Mouse (Mus musculus) MEL (cell line): ENCODE data around the gene Helz2. TPM values are rescaled to one million over a fixed set of nuclear protein-coding genes. Genes with fewer than 3 reads are reported as not detected.

ENCODE experiments used
- DNase-seq: peaks from one replicate; pipeline ENCODE4 v3.0.0; 2011; ENCODE audit warnings: low read depth, low spot score
- H3K27ac ChIP-seq: 2 replicates; pipeline ENCODE4 v1.5.1; 2012; ENCODE audit warnings: low read depth, mild to moderate bottlenecking, control low read depth, low read length, moderate library complexity; ENCODE audit not compliant: control insufficient read depth
- H3K27me3 ChIP-seq, 2 experiments: fragments of 150-350 bp in 1 of 2; sonication (generic) in 1 of 2; 2 replicates each; pipeline ENCODE4 v1.6.1; 2012; ENCODE audit warnings: low read length in 2 of 2, mild to moderate bottlenecking in 2 of 2, improper control_type of control experiment in 1 of 2, moderate library complexity in 1 of 2; ENCODE audit not compliant: insufficient read depth in 2 of 2, control insufficient read depth in 1 of 2
- H3K36me3 ChIP-seq, 2 experiments: 2 replicates each; pipeline ENCODE4 v1.6.1; 2012 to 2014; ENCODE audit warnings: low read length in 2 of 2, improper control_type of control experiment in 1 of 2, inconsistent platforms in 1 of 2, mild to moderate bottlenecking in 1 of 2; ENCODE audit not compliant: insufficient read depth in 2 of 2, control insufficient read depth in 1 of 2
- H3K4me1 ChIP-seq, 2 experiments: fragments of 150-350 bp in 1 of 2; sonication (generic) in 1 of 2; 2 replicates each; pipeline ENCODE4 v1.6.1; 2012; ENCODE audit warnings: low read length in 2 of 2, improper control_type of control experiment in 1 of 2, mild to moderate bottlenecking in 1 of 2; ENCODE audit not compliant: insufficient read depth in 2 of 2, control insufficient read depth in 1 of 2
- H3K4me3 ChIP-seq, 2 experiments: fragments of 150-350 bp in 1 of 2; sonication (generic) in 1 of 2; 2 replicates each; pipeline ENCODE4 v1.5.1; 2012; ENCODE audit warnings: low read depth in 2 of 2, low read length in 2 of 2, mild to moderate bottlenecking in 2 of 2, moderate library complexity in 2 of 2, control low read depth in 1 of 2, improper control_type of control experiment in 1 of 2; ENCODE audit not compliant: control insufficient read depth in 1 of 2, insufficient read depth in 1 of 2
- H3K79me2 ChIP-seq: 2 replicates; pipeline ENCODE4 v1.6.1; 2012; ENCODE audit warnings: mild to moderate bottlenecking, low read length, moderate library complexity; ENCODE audit not compliant: control insufficient read depth, poor library complexity, insufficient read depth
- H3K9ac ChIP-seq: 2 replicates; pipeline ENCODE4 v1.6.1; 2012; ENCODE audit warnings: low read depth, mild to moderate bottlenecking, control low read depth, low read length, moderate library complexity; ENCODE audit not compliant: control insufficient read depth, poor library complexity, severe bottlenecking
- H3K9me3 ChIP-seq: fragments of 150-350 bp; sonication (generic); replicated peaks from 2 replicates; pipeline ENCODE4 v1.6.1; 2012; ENCODE audit warnings: mild to moderate bottlenecking, low read length, improper control_type of control experiment, moderate library complexity; ENCODE audit not compliant: insufficient read depth
- CHD1 ChIP-seq: IDR thresholded peaks from 2 replicates; pipeline ENCODE4 v1.6.1; 2012; ENCODE audit warnings: low read depth, mild to moderate bottlenecking, inconsistent platforms, low read length, improper control_type of control experiment
- CHD2 ChIP-seq: IDR thresholded peaks from 2 replicates; pipeline ENCODE4 v1.6.1; 2011; ENCODE audit warnings: low read length, improper control_type of control experiment
- E2F4 ChIP-seq: IDR thresholded peaks from 2 replicates; pipeline ENCODE4 v1.6.1; 2011; ENCODE audit warnings: low read depth, low read length, improper control_type of control experiment, borderline replicate concordance
- ELF1 ChIP-seq: IDR thresholded peaks from 2 replicates; pipeline ENCODE4 v1.6.1; 2014; ENCODE audit warnings: low read depth, mild to moderate bottlenecking, inconsistent platforms, low read length, improper control_type of control experiment, moderate library complexity
- ETS1 ChIP-seq: IDR thresholded peaks from 2 replicates; pipeline ENCODE4 v1.6.1; 2012; ENCODE audit warnings: low read depth, mild to moderate bottlenecking, inconsistent platforms, low read length, improper control_type of control experiment, moderate library complexity
- GABPA ChIP-seq: IDR thresholded peaks from 2 replicates; pipeline ENCODE4 v1.6.1; 2012; ENCODE audit warnings: low read depth, mild to moderate bottlenecking, inconsistent platforms, low read length, improper control_type of control experiment, moderate library complexity
- HCFC1 ChIP-seq: IDR thresholded peaks from 2 replicates; pipeline ENCODE4 v1.6.1; 2012; ENCODE audit warnings: low read depth, mild to moderate bottlenecking, inconsistent platforms, low read length, improper control_type of control experiment, moderate library complexity
- KAT2A ChIP-seq: conservative IDR thresholded peaks from 2 replicates; pipeline ENCODE4 v1.6.1; 2012; ENCODE audit warnings: low read depth, low read length, improper control_type of control experiment, inconsistent platforms
- MAFK ChIP-seq: IDR thresholded peaks from 2 replicates; pipeline ENCODE4 v1.6.1; 2011; ENCODE audit warnings: low read depth, mild to moderate bottlenecking, low read length, improper control_type of control experiment, borderline replicate concordance
- MAZ ChIP-seq: IDR thresholded peaks from 2 replicates; pipeline ENCODE4 v1.6.1; 2012; ENCODE audit warnings: low read depth, mild to moderate bottlenecking, inconsistent platforms, low read length, improper control_type of control experiment
- MXI1 ChIP-seq: IDR thresholded peaks from 2 replicates; pipeline ENCODE4 v1.6.1; 2011; ENCODE audit warnings: mild to moderate bottlenecking, low read depth, low read length, improper control_type of control experiment
- MYB ChIP-seq: IDR thresholded peaks from 2 replicates; pipeline ENCODE4 v1.6.1; 2011; ENCODE audit warnings: mild to moderate bottlenecking, low read depth, low read length, improper control_type of control experiment
- MYC ChIP-seq: IDR thresholded peaks from 2 replicates; pipeline ENCODE4 v1.6.1; 2011; ENCODE audit warnings: low read depth, mild to moderate bottlenecking, low read length, improper control_type of control experiment, moderate library complexity
- NELFE ChIP-seq: IDR thresholded peaks from 2 replicates; pipeline ENCODE4 v1.6.1; 2011; ENCODE audit warnings: low read depth, low read length, improper control_type of control experiment
- NRF1 ChIP-seq: IDR thresholded peaks from 2 replicates; pipeline ENCODE4 v1.6.1; 2014; ENCODE audit warnings: low read depth, mild to moderate bottlenecking, inconsistent platforms, low read length, improper control_type of control experiment, moderate library complexity; ENCODE audit not compliant: poor library complexity, insufficient read depth, severe bottlenecking
- POLR2A ChIP-seq, 2 experiments: IDR thresholded peaks; 2 replicates each; pipeline ENCODE4 v1.6.1; 2011 to 2012; ENCODE audit warnings: low read length in 2 of 2, mild to moderate bottlenecking in 2 of 2, control low read depth in 1 of 2, improper control_type of control experiment in 1 of 2, low read depth in 1 of 2, moderate library complexity in 1 of 2; ENCODE audit not compliant: control insufficient read depth in 1 of 2, insufficient read depth in 1 of 2, poor library complexity in 1 of 2
- POLR2AphosphoS2 ChIP-seq: IDR thresholded peaks from 2 replicates; pipeline ENCODE4 v1.6.1; 2011; ENCODE audit warnings: low read length, improper control_type of control experiment
- RAD21 ChIP-seq: IDR thresholded peaks from 2 replicates; pipeline ENCODE4 v1.6.1; 2011; ENCODE audit warnings: mild to moderate bottlenecking, low read depth, low read length, improper control_type of control experiment
- SIN3A ChIP-seq: IDR thresholded peaks from 2 replicates; pipeline ENCODE4 v1.6.1; 2012; ENCODE audit warnings: low read length, improper control_type of control experiment, inconsistent platforms
- SMC3 ChIP-seq: IDR thresholded peaks from 2 replicates; pipeline ENCODE4 v1.6.1; 2011; ENCODE audit warnings: low read depth, low read length, improper control_type of control experiment
- TBP ChIP-seq: IDR thresholded peaks from 2 replicates; pipeline ENCODE4 v1.8.0; 2011; ENCODE audit warnings: low read depth, low read length, improper control_type of control experiment
- TCF12 ChIP-seq: IDR thresholded peaks from 2 replicates; pipeline ENCODE4 v1.6.1; 2014; ENCODE audit warnings: low read depth, mild to moderate bottlenecking, inconsistent platforms, low read length, improper control_type of control experiment, moderate library complexity
- UBTF ChIP-seq: IDR thresholded peaks from 2 replicates; pipeline ENCODE4 v1.6.1; 2012; ENCODE audit warnings: low read depth, mild to moderate bottlenecking, inconsistent platforms, low read length, improper control_type of control experiment, moderate library complexity, borderline replicate concordance; ENCODE audit not compliant: insufficient read depth
- USF1 ChIP-seq: IDR thresholded peaks from 2 replicates; pipeline ENCODE4 v1.6.1; 2014; ENCODE audit warnings: low read depth, mild to moderate bottlenecking, inconsistent platforms, low read length, improper control_type of control experiment, moderate library complexity
- USF2 ChIP-seq, 2 experiments: IDR thresholded peaks; 2 replicates each; pipeline ENCODE4 v1.6.1; 2011 to 2012; ENCODE audit warnings: improper control_type of control experiment in 2 of 2, low read length in 2 of 2, borderline replicate concordance in 1 of 2, inconsistent platforms in 1 of 2, low read depth in 1 of 2, mild to moderate bottlenecking in 1 of 2; ENCODE audit not compliant: insufficient read depth in 1 of 2
- ZC3H11A ChIP-seq: IDR thresholded peaks from 2 replicates; pipeline ENCODE4 v1.6.1; 2012; ENCODE audit warnings: low read depth, mild to moderate bottlenecking, inconsistent platforms, low read length, improper control_type of control experiment
- ZNF384 ChIP-seq: IDR thresholded peaks from 2 replicates; pipeline ENCODE4 v1.6.1; 2012; ENCODE audit warnings: low read depth, mild to moderate bottlenecking, inconsistent platforms, low read length, improper control_type of control experiment
- polyA plus RNA-seq, 2 experiments: library from polyadenylated mRNA; stranded (reverse) in 1 of 2; unstranded in 1 of 2; fragments of >175 nt in 1 of 2; fragments of >200 nt in 1 of 2; gene quantifications; 2 replicates each; pipeline versions ENCODE4 v1.2.1 to v1.2.4; 2012; ENCODE audit warnings: low replicate concordance in 2 of 2, low read depth in 1 of 2; ENCODE audit not compliant: insufficient read length in 2 of 2, insufficient read depth in 1 of 2, missing spikeins in 1 of 2
- total RNA-seq: library from RNA; depleted of rRNA; stranded (reverse); fragments of 300-350 nt; gene quantifications from 2 replicates; pipeline ENCODE4 v1.2.3, GENCODE M21; 2012

Gene Helz2
- total and polyA plus RNA-seq, 3 experiments: 6.2 to 12.0 TPM; not detected in 1

DNA sequence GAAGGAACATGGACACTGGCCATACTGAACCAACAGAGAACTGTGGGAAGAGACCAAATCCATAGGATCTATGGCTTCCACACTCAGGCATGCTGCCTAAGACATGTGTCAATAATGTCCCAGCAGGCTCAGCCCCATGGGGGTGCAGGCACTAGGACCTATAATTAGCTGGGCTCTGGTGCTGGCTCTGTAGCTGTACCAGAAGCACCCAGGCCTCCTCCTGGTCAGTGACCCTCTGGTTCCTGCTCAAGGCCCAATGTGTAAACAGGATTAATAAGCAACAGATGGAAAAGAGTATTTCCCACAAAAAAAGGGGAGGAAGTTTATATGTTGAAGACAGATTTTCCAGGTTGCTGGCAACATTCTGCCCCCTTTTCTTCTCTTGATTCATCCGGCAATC, 11.4 kb upstream of the Helz2 start:
- no peak for DNase-seq
- no peaks in the 10 kb centered on the region for H3K4me1 ChIP-seq
- H3K79me2 ChIP-seq: no peaks in the 10 kb centered on the region
- TF ChIP-seq HCFC1 (no peak), CHD2 (no peak), POLR2AphosphoS2 (no peak), TCF12 (no peak), KAT2A (no peak), ELF1 (no peak), GABPA (no peak), MAFK (no peak), SIN3A (no peak), NRF1 (no peak), MYB (no peak), ETS1 (no peak), MXI1 (no peak), NELFE (no peak), E2F4 (no peak), POLR2A (IDR thresholded peaks at IDR 0.05; ENCODE audit: control insufficient read depth in 1 of 2, insufficient read depth in 1 of 2, low read depth in 1 of 2, low read length in 2 of 2, poor library complexity in 1 of 2) (no peak)
- H3K9me3 ChIP-seq: no peaks in the 10 kb centered on the region
- H3K4me3 ChIP-seq: no peak overlapping the region
- H3K27ac ChIP-seq: no peak overlapping the region
- no peaks in the 10 kb centered on the region for H3K27me3 ChIP-seq
- H3K36me3 ChIP-seq: no peaks in the 10 kb centered on the region
- no peak overlapping the region for H3K9ac ChIP-seq

DNA sequence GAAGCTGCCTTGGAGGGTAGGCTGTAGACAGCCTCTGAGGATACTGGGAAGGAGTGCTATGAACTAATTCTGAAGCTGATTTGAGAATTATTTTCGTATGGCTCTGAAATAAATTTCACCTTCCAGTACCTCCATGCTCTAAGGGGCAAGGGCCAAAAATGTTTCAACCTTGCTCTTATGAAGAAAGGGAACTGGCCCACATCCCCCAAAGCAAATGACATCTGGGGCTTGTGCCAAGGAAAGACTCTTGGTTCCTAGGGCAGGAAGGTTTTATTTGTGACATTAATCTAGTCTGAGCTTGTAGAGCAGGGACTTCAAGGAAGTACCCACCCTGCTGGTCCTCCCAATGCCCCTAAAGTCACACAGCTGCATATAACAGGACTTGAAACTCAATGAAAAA, 10.0 kb upstream of the Helz2 start:
- Histone ChIP-seq H3K79me2 (no peaks in the 10 kb centered on the region), H3K27ac (no peak overlapping the region), H3K4me1 (no peaks in the 10 kb centered on the region), H3K4me3 (no peak overlapping the region), H3K27me3 (no peaks in the 10 kb centered on the region), H3K9ac (no peak overlapping the region)
- DNase-seq: no peak
- TF ChIP-seq SIN3A (no peak), TBP (peak; percentile 38; the same call in 1 of the 2 replicates)
- TF ChIP-seq, all 39 proteins: peak for 1
- no peaks in the 10 kb centered on the region for H3K36me3 ChIP-seq
- no peaks in the 10 kb centered on the region for H3K9me3 ChIP-seq

DNA sequence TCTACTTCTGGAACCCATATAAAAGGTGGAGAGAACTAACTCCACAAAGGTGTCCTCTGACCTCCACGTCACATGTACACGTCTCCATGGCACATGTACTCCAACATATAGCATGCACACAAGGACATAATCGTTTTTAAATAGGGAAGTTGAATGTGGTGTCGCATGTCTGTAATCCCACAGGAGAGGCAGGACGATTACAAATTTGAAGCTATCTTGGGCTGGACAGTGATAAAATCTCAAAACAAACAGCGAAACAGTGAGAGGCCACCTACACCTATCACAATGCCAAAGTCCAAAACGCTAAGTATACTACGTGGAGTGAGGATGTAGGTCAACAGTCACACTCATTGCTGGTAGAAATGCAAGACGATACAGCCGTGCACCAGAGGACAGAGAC, 7.4 kb upstream of the Helz2 start:
- no peak overlapping the region for H3K4me3 ChIP-seq
- no peak overlapping the region for H3K9ac ChIP-seq
- no peak overlapping the region for H3K27ac ChIP-seq
- no peaks in the 10 kb centered on the region for H3K9me3 ChIP-seq
- H3K79me2 ChIP-seq: no peaks in the 10 kb centered on the region
- peaks cover 2 to 4% of the 10 kb centered on the region in 2 experiments for H3K4me1 ChIP-seq
- no peak for DNase-seq
- H3K27me3 ChIP-seq: no peaks in the 10 kb centered on the region
- H3K36me3 ChIP-seq: peaks cover 0 to 7% of the 10 kb centered on the region in 2 experiments; a peak in 2 of 4 replicates
- TF ChIP-seq RAD21 (no peak), NELFE (no peak), MAFK (no peak), ZC3H11A (no peak), CHD1 (no peak), UBTF (no peak), NRF1 (no peak), USF2 (IDR thresholded peaks at IDR 0.05; ENCODE audit: borderline replicate concordance in 1 of 2, insufficient read depth in 1 of 2, low read depth in 1 of 2, low read length in 2 of 2) (no peak), TBP (no peak), MAZ (no peak), ELF1 (no peak), MXI1 (no peak), CHD2 (no peak), SMC3 (no peak), USF1 (no peak), ZNF384 (no peak), MYC (no peak), HCFC1 (no peak)
